Mouse (Mus musculus): ENCODE measurements around the gene Tceanc. TPM values are rescaled to one million over a fixed set of nuclear protein-coding genes. Genes with fewer than 3 reads are reported as not detected.
A peak's percentile ranks its signal among the peaks of the same experiment; 100 is the strongest.

Gene Tceanc
- polyA plus RNA-seq, 1 experiment from 2014 or later, result 4.0 TPM

DNA sequence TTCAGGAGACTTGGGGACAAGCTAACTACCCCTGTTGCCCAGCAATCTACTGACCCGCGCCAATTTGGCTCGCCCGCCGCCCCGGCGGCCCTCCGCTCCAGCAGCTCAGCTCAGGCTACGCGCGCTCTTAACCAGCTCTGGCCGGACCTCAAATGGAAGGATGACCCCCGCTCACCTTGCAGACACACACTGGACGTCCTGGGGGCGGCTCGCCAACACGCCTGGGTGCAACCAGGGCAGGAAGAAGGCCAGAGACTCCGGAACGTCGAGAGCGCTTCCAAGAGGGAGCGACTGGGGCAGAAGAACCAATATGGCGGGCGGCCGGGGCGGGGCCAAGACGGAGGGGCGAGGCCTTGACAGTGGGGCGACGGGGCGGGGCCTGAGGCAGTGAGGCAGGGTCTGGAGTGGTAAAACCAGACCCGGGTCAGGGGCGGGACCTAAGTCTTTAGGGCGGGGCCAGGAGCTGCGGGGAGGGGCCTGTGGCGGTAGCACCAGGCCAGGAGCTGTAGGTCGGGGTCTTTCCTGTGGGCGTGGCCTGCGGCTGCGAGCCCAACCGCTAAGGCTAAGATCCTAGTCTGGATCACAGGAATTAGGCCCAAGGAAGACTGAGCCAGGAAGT is 38.9 kb downstream of the Tceanc start, which contains the start of gene Rab9:
Gene Rab9, minus strand, starts transcription at position 503 of the 619 bp plus-strand sequence.
- no peaks in the 10 kb centered on the region; the same call in none of the 2 replicates for H3K27me3 ChIP-seq (replicated peaks)
- H3K4me3 ChIP-seq (replicated peaks), result peak within 1 kb of the TSS; percentile 59
- H3K4me1 ChIP-seq, result 0 out of 2 replicates have a peak, but pooled peaks cover 9% of the 10 kb centered on the region
- peak within 1 kb of the TSS; percentile 53 for H3K9ac ChIP-seq (replicated peaks)
- no peaks in the 10 kb centered on the region for H3K9me3 ChIP-seq (replicated peaks)
- ATAC-seq (ENCODE audit: low FRiP score), result peak; percentile 99
- WGBS, result 20% methylated on average over 37 of the region's 41 CpGs
- no peaks in the 10 kb centered on the region for H3K36me3 ChIP-seq
- H3K4me2 ChIP-seq, result peak within 1 kb of the TSS; percentile 62
- H3K27ac ChIP-seq (replicated peaks), result peak within 1 kb of the TSS; percentile 84

DNA sequence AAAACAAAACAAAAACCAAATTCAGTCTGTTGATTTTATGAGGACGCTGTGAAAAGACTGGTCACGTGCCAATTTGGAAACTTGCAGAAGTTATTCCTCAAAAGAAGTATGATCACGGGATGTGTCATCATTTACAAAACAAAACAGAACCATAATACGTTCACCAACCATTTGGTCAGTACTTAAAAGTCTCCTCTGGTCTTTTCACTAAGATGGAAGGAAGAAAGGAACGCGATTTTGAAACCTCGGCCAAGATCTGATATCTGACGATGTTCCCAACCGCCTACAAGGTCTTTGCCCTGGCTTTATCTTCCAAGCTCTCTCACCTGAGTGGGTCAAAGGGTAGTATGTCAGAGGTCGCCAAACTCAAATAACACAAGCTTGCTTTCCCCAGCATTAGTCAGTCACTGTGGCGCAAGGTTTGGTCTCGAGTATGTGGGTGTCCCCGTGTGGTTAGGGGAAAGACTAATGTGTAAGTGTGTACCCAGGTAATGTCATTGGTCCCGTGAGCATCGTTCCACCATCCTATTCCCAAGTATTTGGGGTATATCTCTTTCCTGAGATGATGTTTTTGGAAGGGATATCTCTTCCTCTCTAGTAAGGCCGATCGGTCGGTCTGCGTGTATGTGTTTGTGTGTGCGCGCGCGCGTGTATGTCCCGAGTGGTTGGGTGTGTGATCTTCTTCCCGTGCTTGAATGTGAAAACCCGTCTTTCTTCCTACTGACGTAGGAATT is 39.6 kb downstream of the Tceanc start:
- peak overlapping the region; percentile 84 for H3K27ac ChIP-seq (replicated peaks)
- H3K27me3 ChIP-seq (replicated peaks), result peaks cover 2% of the 10 kb centered on the region
- 18% methylated on average over 28 of the region's 28 CpGs for WGBS
- no peaks in the 10 kb centered on the region for H3K36me3 ChIP-seq
- H3K9ac ChIP-seq (replicated peaks), result peak overlapping the region; percentile 53
- peak overlapping the region; percentile 59 for H3K4me3 ChIP-seq (replicated peaks)
- ATAC-seq (ENCODE audit: low FRiP score), result peak; percentile 60
- no peaks in the 10 kb centered on the region for H3K9me3 ChIP-seq (replicated peaks)
- 0 out of 2 replicates have a peak, but pooled peaks cover 9% of the 10 kb centered on the region for H3K4me1 ChIP-seq
- peak overlapping the region; percentile 62 for H3K4me2 ChIP-seq

DNA sequence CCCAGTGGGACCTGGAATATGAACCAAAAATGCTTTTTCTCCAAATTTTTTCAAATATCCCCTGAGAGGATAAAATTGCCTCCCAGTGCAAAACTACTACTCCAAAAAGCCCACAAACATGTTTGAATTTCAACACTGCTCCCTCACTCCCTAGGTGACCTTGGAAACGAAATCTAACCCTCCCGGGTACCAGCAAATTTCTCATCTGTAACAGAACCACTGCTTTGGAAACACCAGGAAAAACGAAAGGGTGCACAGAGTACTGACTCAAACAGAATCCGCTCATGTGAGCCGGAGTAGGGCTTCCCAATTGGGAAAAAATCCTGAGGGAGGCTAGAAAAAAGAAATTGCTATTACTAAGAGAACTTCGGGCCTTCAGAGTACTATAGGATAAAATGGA is 41.0 kb downstream of the Tceanc start:
- Histone ChIP-seq H3K27me3 (replicated peaks) (0 out of 2 replicates have a peak, but pooled peaks cover 2% of the 10 kb centered on the region), H3K4me2 (peak overlapping the region; percentile 62), H3K4me1 (0 out of 2 replicates have a peak, but pooled peaks cover 9% of the 10 kb centered on the region), H3K4me3 (replicated peaks) (peak overlapping the region; percentile 17), H3K36me3 (no peaks in the 10 kb centered on the region), H3K9ac (replicated peaks) (no peak overlapping the region), H3K27ac (replicated peaks) (no peak overlapping the region), H3K9me3 (replicated peaks) (no peaks in the 10 kb centered on the region)
- no peak for ATAC-seq (ENCODE audit: low FRiP score)
- 67% methylated on average over 6 of the region's 6 CpGs for WGBS

DNA sequence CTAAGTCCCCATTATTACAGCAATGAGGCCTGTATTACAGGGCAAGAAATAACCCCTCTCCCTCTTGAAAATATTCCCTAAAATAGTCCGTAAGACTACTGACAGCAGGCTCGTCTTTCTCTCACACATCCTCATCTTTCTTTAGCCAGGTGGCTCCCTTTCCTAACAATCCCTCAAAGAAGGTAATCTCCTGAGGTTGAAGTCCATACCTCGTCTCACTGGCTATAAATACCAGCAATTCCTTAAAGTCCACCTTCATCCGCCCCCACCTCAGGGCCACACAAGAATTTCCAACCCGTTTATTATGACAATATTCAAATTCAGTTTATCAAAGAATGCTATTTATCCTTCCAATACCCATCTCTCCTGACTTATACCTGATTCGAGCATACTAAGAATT is 45.8 kb downstream of the Tceanc start:
- no peak overlapping the region for H3K4me2 ChIP-seq
- 0 out of 2 replicates have a peak, but pooled peaks cover 2% of the 10 kb centered on the region for H3K27me3 ChIP-seq (replicated peaks)
- no peak for ATAC-seq (ENCODE audit: low FRiP score)
- no peak overlapping the region for H3K4me3 ChIP-seq (replicated peaks)
- H3K9me3 ChIP-seq (replicated peaks), result no peaks in the 10 kb centered on the region
- no peaks in the 10 kb centered on the region for H3K36me3 ChIP-seq
- no peak overlapping the region for H3K27ac ChIP-seq (replicated peaks)
- no peak overlapping the region for H3K9ac ChIP-seq (replicated peaks)
- 0 out of 2 replicates have a peak, but pooled peaks cover 9% of the 10 kb centered on the region for H3K4me1 ChIP-seq
- 83% methylated on average over 6 of the region's 6 CpGs for WGBS

DNA sequence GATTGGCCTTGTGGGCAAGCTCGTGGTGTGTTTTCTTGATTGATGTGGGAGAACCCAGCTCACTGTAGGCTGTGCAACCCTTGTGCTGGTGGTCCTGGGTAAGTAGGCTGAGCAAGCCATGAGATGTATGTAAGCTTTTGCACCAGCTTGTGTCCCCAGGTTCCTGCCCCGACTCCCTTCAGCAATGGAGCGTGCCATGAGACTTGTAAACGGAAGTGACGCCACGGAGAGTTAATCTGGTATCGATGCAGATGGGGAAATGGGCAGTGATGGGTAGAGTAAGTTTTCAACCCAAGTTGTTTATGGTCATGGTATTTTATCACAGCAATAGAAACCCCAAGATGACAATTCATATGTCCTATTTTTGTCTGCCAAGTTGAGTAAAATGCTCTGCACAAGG is 50.0 kb downstream of the Tceanc start:
- WGBS, result 95% methylated on average over 7 of the region's 7 CpGs
- Histone ChIP-seq H3K27me3 (replicated peaks) (no peaks in the 10 kb centered on the region), H3K4me1 (no peaks in the 10 kb centered on the region), H3K27ac (replicated peaks) (no peak overlapping the region), H3K4me3 (replicated peaks) (no peak overlapping the region), H3K36me3 (no peaks in the 10 kb centered on the region), H3K9me3 (replicated peaks) (no peaks in the 10 kb centered on the region), H3K9ac (replicated peaks) (no peak overlapping the region), H3K4me2 (no peak overlapping the region)
- ATAC-seq (ENCODE audit: low FRiP score), result no peak

DNA sequence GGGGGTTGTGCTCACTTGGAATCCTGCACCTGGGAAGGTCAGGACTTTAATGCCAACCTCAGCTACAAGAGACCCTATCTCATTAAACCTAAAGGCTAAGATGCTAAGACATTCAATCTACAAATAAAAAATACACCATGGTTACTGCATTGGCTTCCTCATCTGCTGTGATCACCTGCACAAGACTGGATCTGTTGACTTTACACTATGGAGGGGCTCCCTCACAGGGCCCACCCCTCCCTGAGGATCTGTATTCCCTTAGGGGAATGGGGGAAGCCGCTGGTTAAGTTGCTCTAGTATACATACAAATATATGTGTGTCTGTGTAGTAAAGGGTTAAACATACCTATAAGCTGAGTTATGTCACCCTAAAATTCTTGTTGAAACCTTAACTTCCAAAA is 62.8 kb downstream of the Tceanc start:
- Histone ChIP-seq H3K4me1 (no peaks in the 10 kb centered on the region), H3K4me3 (replicated peaks) (no peak overlapping the region), H3K4me2 (no peak overlapping the region), H3K27me3 (replicated peaks) (no peaks in the 10 kb centered on the region), H3K36me3 (no peaks in the 10 kb centered on the region), H3K9me3 (replicated peaks) (no peaks in the 10 kb centered on the region), H3K27ac (replicated peaks) (no peak overlapping the region), H3K9ac (replicated peaks) (no peak overlapping the region)
- 82% methylated on average over 1 of the region's 1 CpGs for WGBS
- ATAC-seq (ENCODE audit: low FRiP score), result no peak

DNA sequence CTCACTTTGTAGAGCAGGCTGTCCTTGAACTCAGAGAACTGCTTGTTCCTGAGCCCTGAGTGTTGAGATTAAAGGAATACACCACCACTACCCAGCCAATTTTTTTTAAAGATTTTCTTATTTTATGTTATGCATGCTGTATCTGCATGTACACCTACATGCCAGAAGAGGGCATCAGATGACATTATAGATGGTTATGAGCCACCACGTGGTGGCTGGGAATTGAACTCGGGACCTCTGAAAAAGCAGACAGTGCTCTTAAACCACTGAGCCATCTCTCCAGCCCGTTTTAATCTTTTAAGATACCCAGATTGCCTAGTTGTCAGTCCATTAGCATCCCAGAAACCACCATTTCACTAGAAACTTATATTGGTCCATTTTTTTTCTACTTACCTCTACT is 64.0 kb downstream of the Tceanc start:
- H3K9me3 ChIP-seq (replicated peaks), result no peaks in the 10 kb centered on the region
- no peaks in the 10 kb centered on the region for H3K4me1 ChIP-seq
- no peak overlapping the region for H3K4me3 ChIP-seq (replicated peaks)
- H3K27ac ChIP-seq (replicated peaks), result no peak overlapping the region
- ATAC-seq (ENCODE audit: low FRiP score), result no peak
- H3K36me3 ChIP-seq, result no peaks in the 10 kb centered on the region
- H3K27me3 ChIP-seq (replicated peaks), result no peaks in the 10 kb centered on the region
- no peak overlapping the region for H3K9ac ChIP-seq (replicated peaks)
- no peak overlapping the region for H3K4me2 ChIP-seq
- WGBS, result 75% methylated on average over 3 of the region's 3 CpGs

DNA sequence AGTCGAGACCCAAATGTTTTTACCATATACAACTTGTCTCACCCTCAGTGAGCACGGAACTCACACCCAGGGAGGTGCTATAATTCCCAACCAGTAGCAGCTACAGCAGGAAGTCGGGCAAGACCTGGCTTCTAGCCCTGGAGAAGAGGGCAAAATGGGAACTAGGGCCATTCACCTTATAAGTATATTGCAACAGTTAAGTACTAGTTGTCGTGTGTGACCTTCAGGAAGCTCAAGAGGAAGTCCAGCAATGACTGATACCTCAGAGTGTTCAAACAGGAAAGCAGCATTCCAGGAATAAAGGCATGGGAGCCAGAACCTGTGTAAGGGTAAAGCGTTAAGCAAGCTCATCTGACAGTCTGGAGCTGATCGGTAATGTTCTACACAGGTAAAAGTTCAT is 64.8 kb downstream of the Tceanc start:
- no peak overlapping the region for H3K4me3 ChIP-seq (replicated peaks)
- WGBS, result 87% methylated on average over 6 of the region's 6 CpGs

More for the DNA sequence above, 64.8 kb downstream of the Tceanc start:
- H3K4me1 ChIP-seq, result no peaks in the 10 kb centered on the region
- H3K9me3 ChIP-seq (replicated peaks), result no peaks in the 10 kb centered on the region
- no peaks in the 10 kb centered on the region for H3K36me3 ChIP-seq
- no peaks in the 10 kb centered on the region for H3K27me3 ChIP-seq (replicated peaks)
- H3K27ac ChIP-seq (replicated peaks), result no peak overlapping the region
- ATAC-seq (ENCODE audit: low FRiP score), result no peak
- H3K9ac ChIP-seq (replicated peaks), result no peak overlapping the region
- H3K4me2 ChIP-seq, result no peak overlapping the region

Other genes with a start within 250 kb of the Tceanc start
- gene Trappc2, start 78.0 kb downstream of the Tceanc start, polyA plus RNA-seq (2015; fragmentation: Nextera tagmentation; extraction: Ambion mirVana), result 73.8 and 85.2 TPM in 2 replicates
- 5.7 and 5.9 TPM in 2 replicates for gene Ofd1, start 77.9 kb downstream of the Tceanc start, polyA plus RNA-seq (2015; fragmentation: Nextera tagmentation; extraction: Ambion mirVana)
- gene Rab9, start 38.7 kb downstream of the Tceanc start, polyA plus RNA-seq (2015; fragmentation: Nextera tagmentation; extraction: Ambion mirVana), result 51.6 and 52.7 TPM in 2 replicates
- gene Egfl6, start 67.2 kb upstream of the Tceanc start, polyA plus RNA-seq (2015; fragmentation: Nextera tagmentation; extraction: Ambion mirVana), result 5.6 and 6.6 TPM in 2 replicates